Mouse (Mus musculus) cortical plate, adult 2 months (tissue): Measurements from ENCODE around the gene Cgas. TPM values are rescaled to one million over a fixed set of nuclear protein-coding genes. Genes with fewer than 3 reads are reported as not detected.

Experiments used
- H3K27ac ChIP-seq: fragments of 200-500 bp; 2 replicates; pipeline ENCODE4 v1.5.1; 2012; ENCODE audit warnings: low read length, control low read depth, inconsistent platforms; ENCODE audit not compliant: insufficient read depth
- H3K4me1 ChIP-seq: fragments of 200-500 bp; 2 replicates; pipeline ENCODE4 v1.6.1; 2011; ENCODE audit warnings: low read length; ENCODE audit not compliant: control insufficient read depth, insufficient read depth
- H3K4me3 ChIP-seq: fragments of 200-500 bp; 2 replicates; pipeline ENCODE4 v1.5.1; 2011; ENCODE audit warnings: mild to moderate bottlenecking, low read length, control low read depth; ENCODE audit not compliant: insufficient read depth
- CTCF ChIP-seq: fragments of 200-500 bp; IDR thresholded peaks from 2 replicates; pipeline ENCODE4 v1.5.1; 2011; ENCODE audit warnings: mild to moderate bottlenecking, control low read depth, low read length; ENCODE audit not compliant: insufficient read depth; ENCODE audit errors: extremely low read depth
- POLR2A ChIP-seq: fragments of 200-500 bp; IDR thresholded peaks from 2 replicates; pipeline ENCODE4 v1.6.1; 2011; ENCODE audit warnings: mild to moderate bottlenecking, low read length, control low read depth; ENCODE audit not compliant: insufficient read depth; ENCODE audit errors: extremely low read depth
- polyA plus RNA-seq: library from polyadenylated mRNA; depleted of rRNA; stranded (reverse); fragments of >200 nt; gene quantifications from 2 replicates; pipeline ENCODE4 v1.2.3, GENCODE M21; 2012; rRNA removed

Cgas gene
- polyA plus RNA-seq, 1 experiment, result 0.61 TPM

DNA sequence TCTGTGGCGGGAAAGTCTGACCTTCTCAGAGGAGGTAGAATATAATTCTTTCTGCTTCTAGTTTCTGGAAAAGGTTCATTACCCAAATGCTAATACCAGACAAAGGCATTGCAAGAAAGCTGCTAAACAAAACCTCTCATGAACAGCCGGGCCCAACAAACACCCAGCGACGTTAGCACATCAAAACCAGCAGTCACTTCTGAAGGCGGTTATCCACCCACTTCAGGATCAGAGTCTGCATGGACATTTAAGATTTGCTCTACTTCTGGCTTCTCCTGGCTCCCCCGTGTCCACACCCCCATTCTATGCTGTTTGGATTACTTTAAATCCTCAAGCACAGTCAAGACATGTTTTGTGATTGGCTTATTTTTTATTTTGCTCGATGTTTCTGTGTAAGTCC, 48.4 kb downstream of the Cgas start:
- TF ChIP-seq CTCF, result no peak
- TF ChIP-seq POLR2A, result no peak
- Histone ChIP-seq H3K4me1 (no peaks in the 10 kb centered on the region), H3K27ac (no peak overlapping the region), H3K4me3 (no peak overlapping the region)

DNA sequence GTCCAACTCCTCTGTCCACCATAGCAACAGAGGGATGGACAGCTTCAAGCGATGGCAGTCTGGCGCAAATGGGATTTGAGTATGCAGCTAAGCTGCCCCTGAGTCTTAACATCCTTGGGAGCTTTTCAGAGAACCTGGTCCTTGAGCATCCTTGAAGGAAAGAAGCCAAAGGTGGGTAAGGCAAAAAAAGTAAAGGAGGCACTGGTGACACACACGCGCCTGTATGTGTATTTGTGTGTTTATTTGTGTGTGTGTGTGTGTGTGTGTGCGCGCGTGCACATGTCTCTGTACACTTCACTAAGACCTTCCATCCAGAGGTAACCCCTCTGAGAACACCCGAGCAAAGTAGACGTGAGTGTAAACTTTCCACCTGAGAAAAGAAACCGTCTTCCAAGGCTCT, 49.3 kb downstream of the Cgas start:
- no peak overlapping the region for H3K4me3 ChIP-seq

GRCm38 (mm10) chr9:78389981-78390380, 53.1 kb downstream of the Cgas start:
- H3K27ac ChIP-seq, result no peak overlapping the region
- H3K4me3 ChIP-seq, result no peak overlapping the region
- H3K4me1 ChIP-seq, result no peaks in the 10 kb centered on the region
- TF ChIP-seq CTCF, result no peak
- no peak for TF ChIP-seq POLR2A

More for the DNA sequence above, 49.3 kb downstream of the Cgas start:
- no peak for TF ChIP-seq POLR2A
- Histone ChIP-seq H3K4me1 (no peaks in the 10 kb centered on the region), H3K27ac (no peak overlapping the region)

GRCm38 (mm10) chr9:78386947-78387346, 56.1 kb downstream of the Cgas start:
- no peak for TF ChIP-seq CTCF
- no peak for TF ChIP-seq POLR2A
- H3K4me1 ChIP-seq, result no peaks in the 10 kb centered on the region
- no peak overlapping the region for H3K4me3 ChIP-seq
- no peak overlapping the region for H3K27ac ChIP-seq

GRCm38 (mm10) chr9:78385893-78386292, 57.1 kb downstream of the Cgas start:
- H3K4me1 ChIP-seq, result no peaks in the 10 kb centered on the region
- TF ChIP-seq CTCF, result no peak
- TF ChIP-seq POLR2A, result no peak
- H3K4me3 ChIP-seq, result no peak overlapping the region
- no peak overlapping the region for H3K27ac ChIP-seq

Other genes starting within 250 kb of the Cgas start
- not detected in 2 replicates for gene Gsta1, start 212.6 kb downstream of the Cgas start, polyA plus RNA-seq
- not detected in 2 replicates for gene Gm3776, start 186.1 kb downstream of the Cgas start, polyA plus RNA-seq
- not detected in 2 replicates for gene Gm10639, start 153.3 kb downstream of the Cgas start, polyA plus RNA-seq
- not detected in 2 replicates for gene Omt2a, start 128.4 kb downstream of the Cgas start, polyA plus RNA-seq
- not detected in 2 replicates for gene Omt2b, start 115.6 kb downstream of the Cgas start, polyA plus RNA-seq
- 0.28 and 0.44 TPM in 2 replicates for gene Gsta2, start 87.4 kb downstream of the Cgas start, polyA plus RNA-seq
- 0.26 TPM in 1 of 2 replicates, not detected in the other for gene Dppa5a, start 75.1 kb downstream of the Cgas start, polyA plus RNA-seq
- gene Ooep, start 64.5 kb downstream of the Cgas start, polyA plus RNA-seq, result 0.06 and 0.08 TPM in 2 replicates
- gene Ddx43, start 47.5 kb downstream of the Cgas start, polyA plus RNA-seq, result 0.21 and 0.27 TPM in 2 replicates
- 29.6 and 30.4 TPM in 2 replicates for gene Mto1, start 5.0 kb upstream of the Cgas start, polyA plus RNA-seq
- gene Gm17324, start 5.5 kb upstream of the Cgas start, polyA plus RNA-seq, result 1.0 and 1.1 TPM in 2 replicates
- gene Eef1a1, start 45.9 kb upstream of the Cgas start, polyA plus RNA-seq, result 3,308 and 3,313 TPM in 2 replicates
- gene Slc17a5, start 144.8 kb upstream of the Cgas start, polyA plus RNA-seq, result 17.4 and 18.1 TPM in 2 replicates
- 0.31 and 0.53 TPM in 2 replicates for gene Cd109, start 172.3 kb upstream of the Cgas start, polyA plus RNA-seq